Mouse (Mus musculus) lung, postnatal 36 days (tissue): ENCODE data around the gene Ablim1.
A peak's percentile ranks its signal among the peaks of the same experiment; 100 is the strongest.

Source experiments
- DNase-seq: peaks from one replicate; pipeline ENCODE4 v3.0.0; 2022; ENCODE audit warnings: mixed read lengths

Gene Ablim1

DNA sequence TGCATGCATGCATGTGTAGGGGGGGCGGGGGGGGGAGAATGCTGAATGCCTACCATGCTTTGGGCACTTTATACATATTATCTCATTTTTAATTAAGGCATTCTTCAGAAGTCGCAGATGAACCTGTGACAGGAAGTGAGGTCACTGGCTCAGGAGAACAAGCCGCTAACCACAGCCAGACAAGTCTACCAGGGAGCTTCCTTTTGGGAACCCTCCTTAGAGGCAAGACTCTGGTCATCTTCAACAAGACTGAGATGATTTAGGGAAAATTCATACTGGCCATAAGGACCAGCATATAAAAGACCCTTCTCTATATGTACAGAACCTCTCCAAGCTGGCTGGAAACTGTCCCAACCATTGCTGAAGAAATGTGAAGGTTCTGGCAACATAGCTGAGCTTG is 195.1 kb downstream of the Ablim1 start:
- peak; percentile 59 for DNase-seq

DNA sequence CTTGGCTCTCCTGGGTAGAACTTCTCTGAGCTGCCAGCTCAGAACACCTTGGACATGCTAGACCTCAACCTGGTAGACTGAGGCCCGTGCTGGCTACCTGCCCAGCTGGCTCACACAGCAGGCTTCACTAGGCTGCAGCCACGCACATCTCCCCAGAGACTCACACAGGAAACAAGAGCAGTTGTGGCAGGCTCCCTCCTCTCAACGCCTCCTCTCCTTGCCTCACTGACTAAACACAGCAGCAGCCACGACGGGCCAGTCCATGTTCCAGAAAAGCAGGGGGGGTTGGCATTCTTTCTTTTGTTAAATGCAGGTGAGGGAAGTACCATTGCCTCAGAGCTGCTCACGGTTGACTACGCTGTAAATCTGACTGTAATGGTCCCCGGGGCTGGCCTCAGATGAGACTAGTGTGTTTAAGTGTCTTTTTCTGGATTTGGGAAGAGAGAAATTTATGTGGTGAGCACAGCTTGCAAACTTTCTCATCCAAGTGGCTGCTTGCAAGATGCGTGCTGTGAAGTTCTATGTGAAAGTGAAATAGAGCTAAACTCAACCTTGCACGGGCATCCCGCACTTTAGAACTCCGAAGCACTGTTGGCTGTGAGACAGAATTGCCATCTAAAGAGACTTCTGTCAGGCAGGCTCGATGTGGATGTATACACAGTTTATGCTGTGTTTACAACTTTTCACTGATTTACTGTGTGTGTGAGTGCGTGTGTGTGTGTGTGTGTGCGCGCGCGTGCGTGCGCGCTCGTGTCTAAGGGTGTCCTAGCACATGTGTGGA is 195.7 kb downstream of the Ablim1 start:
- DNase-seq, result peak; percentile 92

GRCm38 (mm10) chr19:57117751-57118150 is 197.0 kb downstream of the Ablim1 start:
- no peak for DNase-seq

DNA sequence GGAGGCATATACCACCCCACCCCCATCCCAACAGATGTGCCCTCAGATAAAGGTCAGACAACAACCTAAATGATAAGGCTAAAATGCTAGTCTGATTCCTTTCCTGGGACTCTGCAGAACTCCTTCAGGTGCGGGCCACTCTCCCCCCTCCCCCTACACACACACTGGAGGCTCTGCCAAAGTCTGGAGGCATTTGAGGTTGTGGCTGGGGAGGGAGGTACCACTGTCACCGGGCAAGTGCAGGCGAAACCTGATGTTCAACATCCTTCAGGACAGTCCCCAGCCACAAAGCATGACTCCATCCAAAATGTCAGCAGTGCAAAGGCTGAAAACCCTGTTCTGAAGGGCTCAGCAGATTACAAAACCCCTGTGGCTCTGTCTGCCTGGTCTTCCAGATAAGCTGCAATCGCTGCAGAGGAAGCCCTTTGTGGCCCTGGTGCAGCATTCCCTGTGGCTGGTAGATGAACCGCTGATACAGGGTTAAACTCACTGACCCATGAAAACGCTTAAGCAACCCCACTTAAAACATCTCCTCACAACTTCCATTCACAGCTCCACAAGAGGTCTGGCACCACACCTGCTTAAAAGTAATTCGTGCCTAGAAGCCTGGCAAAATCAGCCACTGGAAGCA is 197.7 kb downstream of the Ablim1 start:
- DNase-seq, result peak; percentile 81

DNA sequence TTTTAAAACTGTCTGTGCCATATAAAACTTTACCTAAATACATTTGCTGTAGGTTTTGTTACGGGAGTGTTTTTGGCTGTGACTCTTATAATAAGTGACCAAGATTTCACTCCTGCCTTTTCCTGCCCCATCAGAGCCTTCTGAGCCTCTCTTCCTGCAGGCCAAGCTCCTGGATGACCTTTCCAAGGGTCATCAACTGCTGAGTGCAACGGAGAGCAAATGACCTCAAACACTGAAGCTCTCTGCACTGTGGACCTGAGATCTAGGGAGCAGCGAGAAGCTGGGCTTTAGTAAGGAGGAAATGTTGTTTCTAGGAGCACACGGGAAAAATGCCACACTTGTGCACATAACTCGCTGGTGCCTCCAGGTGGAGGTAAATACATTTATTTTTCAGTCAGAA is 199.0 kb downstream of the Ablim1 start:
- DNase-seq, result no peak

GRCm38 (mm10) chr19:57114951-57115350 is 199.8 kb downstream of the Ablim1 start:
- DNase-seq, result no peak

GRCm38 (mm10) chr19:57113975-57114374 is 200.7 kb downstream of the Ablim1 start:
- DNase-seq, result no peak

- DNase-seq, result peak; percentile 44
Measured at GRCm38 (mm10) chr19:57112816-57113406, 201.8 kb downstream of the Ablim1 start.

- DNase-seq, result no peak
Measured at GRCm38 (mm10) chr19:57112231-57112815, 202.4 kb downstream of the Ablim1 start.

DNA sequence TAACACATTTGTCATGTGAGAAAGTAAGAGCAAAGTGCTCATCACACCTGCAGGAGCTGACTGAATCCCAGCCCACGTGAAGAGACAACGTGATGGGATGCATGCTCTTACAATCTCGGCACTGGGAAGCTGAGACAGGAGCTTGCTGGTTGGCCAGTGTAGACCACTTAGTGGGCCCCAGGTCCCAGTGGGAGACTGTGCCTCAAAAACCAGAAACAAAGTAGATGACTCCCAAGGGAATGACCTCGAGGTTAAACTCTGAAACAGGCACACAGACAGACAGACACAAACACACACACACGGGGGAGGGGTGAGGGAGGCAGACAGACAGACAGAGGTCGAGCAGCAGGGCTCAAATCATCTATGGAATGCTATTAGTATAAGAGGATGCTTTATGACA is 203.4 kb downstream of the Ablim1 start:
- DNase-seq, result no peak

DNA sequence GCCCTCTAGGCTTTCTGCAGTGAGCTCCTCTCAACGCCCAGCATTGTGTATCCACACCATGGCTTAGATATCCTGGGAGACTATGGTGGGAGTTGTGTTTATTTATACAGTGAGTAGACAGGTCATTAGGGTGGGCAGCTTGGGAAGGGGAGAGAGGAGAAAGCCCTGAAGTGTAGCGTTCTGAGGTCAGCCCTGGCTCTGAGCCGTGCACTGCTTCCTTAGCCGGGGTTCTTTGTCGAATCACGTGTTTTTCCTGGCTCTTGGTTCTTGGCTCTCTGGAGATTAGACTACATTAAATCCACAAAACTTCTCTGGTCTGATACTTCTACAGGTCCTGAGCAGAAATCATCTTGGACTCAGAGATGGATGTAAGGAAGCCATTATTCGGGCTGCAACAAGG is 205.1 kb downstream of the Ablim1 start:
- DNase-seq, result peak; percentile 56

- DNase-seq, result no peak
Measured at GRCm38 (mm10) chr19:57106513-57106912, 208.2 kb downstream of the Ablim1 start.

DNA sequence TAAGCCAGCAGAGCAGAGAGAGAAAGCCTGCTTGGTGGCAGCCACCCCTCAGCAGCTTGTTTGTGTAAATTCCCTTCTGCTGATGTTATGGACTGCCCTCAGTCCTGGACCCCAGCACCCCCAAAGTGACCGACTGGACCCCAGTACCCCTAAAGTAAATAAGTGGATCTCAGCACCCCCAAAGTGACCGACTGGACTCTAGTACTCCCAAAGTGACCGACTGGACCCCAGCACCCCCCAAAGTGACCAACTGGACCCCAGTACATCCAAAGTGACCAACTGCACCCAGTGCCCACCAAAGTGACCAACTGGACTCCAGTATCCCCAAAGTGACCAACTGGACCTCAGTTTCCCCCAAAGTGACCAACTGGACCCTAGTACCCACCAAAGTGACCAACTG is 208.7 kb downstream of the Ablim1 start:
- DNase-seq, result no peak

DNA sequence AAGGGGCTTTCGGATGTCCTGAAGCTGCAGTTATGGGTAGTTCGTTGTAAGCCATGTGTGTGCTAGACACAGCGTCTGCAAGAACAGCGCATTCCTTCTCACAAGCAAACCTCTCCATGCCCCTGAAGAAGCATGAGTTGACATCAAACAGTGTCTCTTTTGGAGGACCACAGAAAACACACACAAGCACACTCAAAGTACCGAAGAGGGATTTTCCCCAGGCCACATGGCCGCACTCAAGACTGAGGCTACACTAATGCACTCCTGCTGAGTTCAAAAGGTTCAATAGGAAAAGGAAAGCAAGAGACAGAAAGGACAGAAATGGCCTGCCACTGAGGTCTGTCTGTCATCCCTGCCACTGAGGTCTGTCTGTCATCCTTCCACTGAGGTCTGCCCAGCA is 209.6 kb downstream of the Ablim1 start:
- peak; percentile 57 for DNase-seq

DNA sequence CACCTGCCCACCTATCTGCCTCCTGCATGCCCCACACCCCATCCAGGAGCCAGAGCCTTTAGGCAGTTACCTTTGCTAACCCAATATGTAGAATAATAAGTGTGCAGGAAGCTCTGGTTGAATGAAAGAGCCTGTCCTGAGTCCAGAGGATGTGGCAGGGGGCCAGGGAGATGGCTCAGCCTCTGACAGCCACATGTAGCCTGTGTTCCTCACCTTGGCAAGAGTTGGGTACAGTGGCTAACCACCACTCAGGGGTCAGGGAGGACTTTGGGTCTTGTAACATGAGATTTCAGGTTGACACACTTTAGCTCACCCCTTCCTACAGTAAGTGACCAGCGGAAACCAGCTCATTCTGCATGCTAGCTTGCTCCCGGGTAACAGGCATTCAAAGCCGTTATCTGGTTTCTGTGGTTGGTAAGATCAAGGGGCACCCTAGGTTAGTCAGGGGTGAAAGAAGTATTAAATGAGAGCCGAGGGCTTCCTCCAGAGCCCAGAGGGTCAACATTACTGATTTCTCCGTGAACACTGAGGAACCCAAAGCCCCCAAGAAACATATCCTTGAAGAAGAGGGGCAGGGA is 210.5 kb downstream of the Ablim1 start:
- peak; percentile 55 for DNase-seq

GRCm38 (mm10) chr19:57103360-57103958 is 211.3 kb downstream of the Ablim1 start:
- no peak for DNase-seq

- no peak for DNase-seq
Measured at GRCm38 (mm10) chr19:57101986-57102385, 212.7 kb downstream of the Ablim1 start.

DNA sequence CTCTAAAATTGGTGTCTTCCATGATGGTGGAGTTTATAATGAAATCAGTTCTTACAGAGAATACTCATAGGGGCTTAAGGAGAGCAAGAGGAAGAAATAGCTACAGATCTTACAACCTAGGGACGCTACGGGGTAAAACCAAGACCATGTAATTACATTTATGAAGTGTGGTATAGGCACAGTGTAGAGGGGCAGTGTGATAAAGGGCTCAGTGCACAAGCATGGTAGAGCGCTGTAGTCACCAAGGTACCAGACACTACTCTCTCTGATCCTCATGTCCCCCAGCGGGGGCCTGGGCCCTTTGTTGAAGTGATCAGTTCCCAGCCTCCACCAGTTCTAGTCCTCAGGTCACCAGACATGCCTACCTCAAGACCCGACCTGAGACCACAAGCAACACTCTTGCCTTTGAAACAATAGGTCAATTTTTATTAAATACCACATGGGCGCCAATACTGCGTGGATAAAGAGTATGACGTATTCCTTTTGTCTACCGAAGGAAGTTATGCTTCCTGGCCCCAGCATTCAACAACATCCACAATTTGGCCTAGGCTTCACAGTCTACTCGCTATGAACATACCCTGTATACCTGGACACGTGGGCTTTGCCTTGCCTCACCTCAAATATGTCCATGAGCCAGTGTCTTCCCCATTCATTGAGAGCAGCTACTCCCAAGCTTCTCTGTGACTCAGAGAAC is 213.8 kb downstream of the Ablim1 start:
- DNase-seq, result peak; percentile 48

DNA sequence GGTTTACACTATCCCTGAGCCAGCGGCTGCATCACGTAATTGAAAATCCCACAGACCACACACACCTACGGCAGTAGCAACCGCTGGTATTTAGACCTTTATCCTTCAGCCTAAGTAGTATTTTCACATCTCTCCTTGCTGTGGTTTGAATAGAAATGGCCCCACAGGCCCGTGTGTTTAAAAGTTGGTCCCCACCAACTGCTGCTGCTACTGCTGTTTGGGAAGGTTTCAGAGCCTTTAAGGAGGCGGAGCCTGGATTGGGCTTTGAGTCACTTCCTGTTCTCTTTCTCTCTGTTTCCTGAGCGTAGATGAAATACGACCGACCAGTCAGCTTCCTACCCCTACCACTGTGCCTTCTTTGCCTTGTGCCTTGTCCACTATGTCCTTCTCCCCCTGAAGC is 214.7 kb downstream of the Ablim1 start:
- DNase-seq, result peak; percentile 56

GRCm38 (mm10) chr19:57099094-57099357 is 215.7 kb downstream of the Ablim1 start:
- no peak for DNase-seq

GRCm38 (mm10) chr19:57098241-57099093 is 216.3 kb downstream of the Ablim1 start:
- DNase-seq, result peak; percentile 85

DNA sequence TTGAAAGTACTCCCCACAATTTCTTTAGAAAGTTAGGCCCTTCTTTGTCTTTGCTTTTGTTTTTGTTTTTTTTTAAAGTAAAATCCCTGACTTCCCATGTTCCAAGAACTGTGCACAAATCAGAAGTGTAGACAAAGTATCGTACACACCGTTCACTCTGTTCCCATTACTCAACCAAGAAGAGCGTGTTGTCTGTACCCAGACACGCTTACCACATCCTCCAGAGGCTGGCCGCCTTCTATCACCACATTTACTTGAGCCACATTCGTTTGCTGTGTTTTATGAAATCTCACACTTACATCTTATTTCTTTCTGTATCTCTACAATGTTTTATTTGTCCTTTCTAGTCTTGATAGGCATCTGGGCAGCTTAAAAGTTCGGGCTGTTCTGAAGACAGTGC is 219.4 kb downstream of the Ablim1 start:
- DNase-seq, result no peak
